Mouse (Mus musculus) liver, embryonic 14.5 days (tissue): ENCODE data around the gene Gm49361.

ENCODE experiments used
- CTCF ChIP-seq: IDR thresholded peaks from 2 replicates; pipeline ENCODE4 v1.5.1; 2016; ENCODE audit warnings: antibody characterized with exemption, low read depth, control low read depth
- EP300 ChIP-seq: IDR thresholded peaks from 2 replicates; pipeline ENCODE4 v1.6.1; 2016; ENCODE audit warnings: antibody characterized with exemption, low read depth

DNA sequence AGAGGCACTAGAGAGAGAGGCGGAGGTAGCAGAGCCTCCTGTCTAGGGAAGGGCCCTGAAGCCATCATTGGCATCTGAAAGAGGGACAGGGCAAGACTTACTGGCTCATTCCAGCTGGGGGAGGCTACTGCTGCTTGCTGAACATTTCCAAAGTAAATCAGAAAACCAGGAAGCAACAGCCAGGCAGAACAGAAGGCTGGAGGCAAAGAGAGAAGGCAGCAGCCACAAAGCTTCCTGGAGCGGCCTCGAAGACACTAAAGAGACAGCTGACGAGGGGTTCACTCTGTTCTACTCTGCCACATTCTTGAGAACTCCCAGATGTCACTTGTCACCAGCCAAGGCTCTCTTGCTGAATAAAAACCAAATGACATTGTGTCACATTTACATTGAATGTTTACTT lies 21.4 kb downstream of the Gm49361 start:
- TF ChIP-seq CTCF (no peak), EP300 (no peak)
